Mouse (Mus musculus) limb, embryonic 14.5 days (tissue): ENCODE measurements at regions not wholly inside any gene's neighbourhood (a gene's known extent, or its start where the extent isn't known, plus 50 kb on each side); places are given as distances from the start of the nearest gene placed in this dataset.

Experiments
- ATAC-seq: fragments of 200-750 bp; cut with Nextera tagmentation; 2 replicates; pipeline ENCODE4 v1.8.0; 2017; ENCODE audit warnings: low read depth, moderate number of reproducible peaks, moderate TSS enrichment; ENCODE audit not compliant: low FRiP score
- DNase-seq: peaks from one replicate; pipeline ENCODE4 v3.0.0-alpha.2; 2015; ENCODE audit warnings: low spot score
- H3K27ac ChIP-seq: fragments of 300-500 bp; sonication (generic); replicated peaks from 2 replicates; pipeline ENCODE4 v1.5.1; 2014; ENCODE audit warnings: low read depth, mild to moderate bottlenecking, low read length, moderate library complexity, mixed read lengths
- H3K27me3 ChIP-seq: fragments of 300-500 bp; sonication (generic); 2 replicates; pipeline ENCODE4 v1.6.1; 2014; ENCODE audit warnings: low read length, mixed read lengths; ENCODE audit not compliant: control insufficient read depth, insufficient read depth
- H3K36me3 ChIP-seq: fragments of 300-500 bp; sonication (generic); 2 replicates; pipeline ENCODE4 v1.6.1; 2014; ENCODE audit warnings: mild to moderate bottlenecking, low read length, moderate library complexity, mixed read lengths; ENCODE audit not compliant: control insufficient read depth, insufficient read depth
- H3K4me1 ChIP-seq: fragments of 300-500 bp; sonication (generic); 2 replicates; pipeline ENCODE4 v1.6.1; 2014; ENCODE audit warnings: antibody characterized with exemption, low read length, mixed read lengths; ENCODE audit not compliant: control insufficient read depth, insufficient read depth
- H3K4me2 ChIP-seq: fragments of 300-500 bp; sonication (generic); replicated peaks from 2 replicates; pipeline ENCODE4 v1.6.1; 2014; ENCODE audit warnings: low read depth, mild to moderate bottlenecking, low read length, moderate library complexity; ENCODE audit not compliant: severe bottlenecking
- H3K4me3 ChIP-seq: fragments of 300-500 bp; sonication (generic); replicated peaks from 2 replicates; pipeline ENCODE4 v1.5.1; 2014; ENCODE audit warnings: low read length
- H3K9ac ChIP-seq: fragments of 300-500 bp; sonication (generic); 2 replicates; pipeline ENCODE4 v1.6.1; 2014; ENCODE audit warnings: mild to moderate bottlenecking, low read depth, low read length, moderate library complexity; ENCODE audit not compliant: severe bottlenecking
- H3K9me3 ChIP-seq: fragments of 300-500 bp; sonication (generic); 2 replicates; pipeline ENCODE4 v1.6.1; 2016; ENCODE audit warnings: low read length; ENCODE audit not compliant: control insufficient read depth
- POLR2A ChIP-seq: fragments of 200-500 bp; IDR thresholded peaks from 2 replicates; pipeline ENCODE4 v1.8.0; 2012; ENCODE audit warnings: inconsistent platforms, mild to moderate bottlenecking, moderate library complexity, borderline replicate concordance; ENCODE audit not compliant: insufficient read depth, insufficient read length; ENCODE audit errors: extremely low read depth
- WGBS: fragments of 180-500 bp; shearing (Covaris S2); extraction: QIAGEN DNeasy Blood & Tissue Kit; methylation state at CpG from one replicate; pipeline ENCODE4 v1.1.7; 2014; 5-methylcytosine and 5-hydroxymethylcytosine counted together

DNA sequence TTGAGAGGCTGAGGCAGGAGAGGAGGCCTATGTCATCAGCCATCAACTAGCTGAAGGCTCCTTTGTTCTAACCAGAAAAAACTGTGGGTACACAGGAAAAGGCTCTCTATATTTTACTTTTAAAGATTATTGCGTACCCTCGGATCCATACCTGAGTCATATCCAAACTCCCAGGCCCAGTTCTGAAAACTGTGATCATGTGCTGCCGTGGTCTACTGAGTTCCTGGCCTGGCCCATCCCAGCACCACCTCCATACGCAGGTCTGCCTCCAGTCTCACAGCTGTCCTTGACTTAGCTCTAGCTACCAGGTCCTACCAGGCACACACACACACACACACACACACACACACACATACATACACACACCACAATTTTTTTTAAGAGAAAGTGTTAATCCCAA, 87.0 kb upstream of the Hs6st1 start:
- DNase-seq (no peak), ATAC-seq (no peak)
- no peak overlapping the region for H3K4me3 ChIP-seq
- no peak overlapping the region for H3K9ac ChIP-seq
- no peaks in the 10 kb centered on the region for H3K27me3 ChIP-seq
- peaks cover 12% of the 10 kb centered on the region for H3K4me1 ChIP-seq
- no peak overlapping the region for H3K27ac ChIP-seq
- H3K36me3 ChIP-seq, result no peaks in the 10 kb centered on the region
- no peaks in the 10 kb centered on the region for H3K9me3 ChIP-seq
- 87% methylated on average over 4 of the region's 4 CpGs for WGBS
- TF ChIP-seq POLR2A, result no peak
- H3K4me2 ChIP-seq, result no peak overlapping the region

DNA sequence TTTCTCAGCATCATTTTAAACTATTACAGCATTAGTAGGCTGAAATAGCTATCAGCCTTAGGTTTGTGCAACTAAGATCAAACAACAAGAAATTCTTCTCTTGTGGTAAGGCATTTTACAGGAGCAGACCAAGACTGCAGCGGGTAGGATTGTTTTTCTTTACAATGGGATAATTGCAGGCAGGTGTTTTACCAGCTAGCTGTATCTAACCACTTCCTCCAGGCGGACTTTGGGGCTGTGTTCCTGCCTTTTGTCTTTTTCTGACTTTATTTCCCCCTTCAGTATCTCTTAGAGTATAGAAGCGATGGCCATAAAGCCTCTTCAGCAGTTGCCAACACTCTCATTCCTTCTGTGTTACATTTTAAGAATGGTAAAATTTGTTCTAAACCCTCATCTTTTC, 84.8 kb upstream of the Hs6st1 start:
- Histone ChIP-seq H3K27ac (no peak overlapping the region), H3K9ac (no peak overlapping the region), H3K4me2 (no peak overlapping the region), H3K27me3 (no peaks in the 10 kb centered on the region), H3K9me3 (no peaks in the 10 kb centered on the region), H3K4me1 (peaks cover 11% of the 10 kb centered on the region), H3K4me3 (no peak overlapping the region), H3K36me3 (no peaks in the 10 kb centered on the region)
- ATAC-seq, result no peak
- WGBS, result 45% methylated on average over 3 of the region's 3 CpGs
- no peak for DNase-seq
- TF ChIP-seq POLR2A, result no peak

DNA sequence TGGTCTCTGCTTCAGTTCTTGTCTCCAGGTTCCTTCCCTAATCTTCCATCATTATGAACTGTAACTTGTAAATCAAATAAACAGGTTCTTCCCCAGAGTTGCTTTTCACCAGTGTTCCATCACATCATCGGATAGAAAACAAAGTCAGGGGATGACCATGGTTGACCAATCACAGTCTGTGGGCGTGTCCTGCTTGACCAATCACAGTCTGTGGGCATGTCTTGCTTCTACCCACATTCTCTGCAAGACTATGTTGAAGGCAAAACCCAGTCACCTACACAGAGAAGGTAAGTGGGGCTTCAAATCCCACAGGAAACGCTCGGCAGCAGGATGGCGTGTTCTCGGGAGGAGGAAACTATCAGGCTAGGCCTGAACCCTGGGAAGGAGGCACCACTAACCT, 82.9 kb upstream of the Hs6st1 start:
- 88% methylated on average over 6 of the region's 6 CpGs for WGBS
- Histone ChIP-seq H3K27ac (no peak overlapping the region), H3K9ac (no peak overlapping the region), H3K4me1 (peaks cover 11% of the 10 kb centered on the region), H3K27me3 (no peaks in the 10 kb centered on the region), H3K9me3 (peaks cover 8% of the 10 kb centered on the region), H3K36me3 (no peaks in the 10 kb centered on the region), H3K4me2 (no peak overlapping the region), H3K4me3 (no peak overlapping the region)
- DNase-seq (no peak), ATAC-seq (no peak)
- no peak for TF ChIP-seq POLR2A

DNA sequence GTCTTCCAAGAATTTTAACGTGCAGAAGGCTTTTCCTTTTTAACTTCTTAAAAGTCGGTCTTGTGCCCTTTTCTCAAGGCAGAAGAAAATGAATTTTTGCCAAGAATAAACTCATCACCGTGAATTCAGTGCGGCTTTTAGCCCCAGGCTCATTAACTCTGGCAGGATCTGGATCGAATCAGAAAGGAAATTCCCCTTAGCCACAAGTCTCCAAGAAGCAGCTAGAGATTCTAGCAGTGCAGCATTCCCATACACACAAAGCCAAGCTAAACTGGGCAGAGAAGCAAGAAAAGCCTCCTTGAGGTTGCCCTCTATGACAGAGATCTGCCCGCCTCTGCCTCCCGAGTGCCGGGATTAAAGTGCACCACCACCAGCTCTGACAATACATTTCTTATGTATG, 81.5 kb upstream of the Hs6st1 start:
- Histone ChIP-seq H3K4me2 (no peak overlapping the region), H3K27ac (peak overlapping the region; percentile 62), H3K27me3 (no peaks in the 10 kb centered on the region), H3K9ac (no peak overlapping the region), H3K36me3 (no peaks in the 10 kb centered on the region), H3K4me3 (no peak overlapping the region), H3K9me3 (peaks cover 8% of the 10 kb centered on the region), H3K4me1 (peaks cover 11% of the 10 kb centered on the region)
- WGBS, result 50% methylated on average over 8 of the region's 8 CpGs
- no peak for TF ChIP-seq POLR2A
- peak; percentile 67 for ATAC-seq
- peak; percentile 80 for DNase-seq

DNA sequence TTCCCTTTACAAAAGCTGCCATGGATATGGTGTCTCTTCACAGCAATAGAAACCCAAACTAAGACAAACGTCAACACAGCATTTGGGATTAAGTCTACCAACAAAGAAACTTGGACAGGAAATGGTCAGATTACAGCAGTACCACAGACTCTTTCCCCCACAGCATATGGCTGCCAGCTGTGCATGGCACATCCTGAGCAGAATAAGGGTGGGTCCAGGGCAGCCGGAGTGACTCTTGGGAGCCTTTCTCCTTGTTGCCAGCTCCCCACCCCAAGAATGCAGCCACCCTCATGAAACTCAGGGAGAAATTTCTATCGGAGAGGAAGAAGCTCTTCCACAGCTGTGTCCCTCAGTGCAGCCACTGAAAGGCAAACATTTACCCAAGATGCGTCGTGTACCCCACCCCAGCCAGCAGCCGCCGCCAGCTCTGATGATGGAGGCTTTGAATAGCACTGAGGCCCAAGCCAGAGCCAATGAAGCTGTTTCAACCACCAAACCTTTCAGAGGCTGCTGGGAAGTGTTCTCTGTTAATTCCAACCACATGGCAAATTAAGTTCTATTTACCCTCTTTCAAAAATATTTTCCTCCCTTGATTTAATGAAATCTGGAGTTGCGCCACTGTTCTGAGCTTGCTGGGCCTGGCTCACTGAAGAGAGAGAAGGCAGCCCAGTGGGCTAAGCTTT, 75.8 kb upstream of the Hs6st1 start:
- peaks cover 8% of the 10 kb centered on the region for H3K9me3 ChIP-seq
- no peak overlapping the region for H3K9ac ChIP-seq
- H3K4me1 ChIP-seq, result no peaks in the 10 kb centered on the region; the same call in 1 of the 2 replicates
- no peak for TF ChIP-seq POLR2A
- H3K27ac ChIP-seq, result peak overlapping the region; percentile 61
- no peak; the same call in 1 of the 2 replicates for ATAC-seq
- no peaks in the 10 kb centered on the region for H3K36me3 ChIP-seq
- H3K4me3 ChIP-seq, result no peak overlapping the region
- no peak overlapping the region for H3K4me2 ChIP-seq
- DNase-seq, result peak; percentile 61
- 52% methylated on average over 8 of the region's 8 CpGs for WGBS
- H3K27me3 ChIP-seq, result no peaks in the 10 kb centered on the region
